Mouse (Mus musculus): ENCODE data around the gene Clec16a. TPM values are rescaled to one million over a fixed set of nuclear protein-coding genes. Genes with fewer than 3 reads are reported as not detected.

Clec16a gene
- polyA plus RNA-seq, 1 experiment from 2014 or later, result 13.9 TPM

GRCm38 (mm10) chr16:10783883-10784792 is 239.0 kb downstream of the Clec16a start:
- no peaks in the 10 kb centered on the region for H3K79me2 ChIP-seq (ENCODE audit: inconsistent target)
- WGBS (ENCODE audit: missing documents), result 8% methylated on average over 77 of the region's 81 CpGs
- peak overlapping the region; percentile 15; the same call in 1 of the 2 replicates for H3K4me3 ChIP-seq (ENCODE audit: inconsistent target)
- no peak overlapping the region for H3K27ac ChIP-seq
- H3K36me3 ChIP-seq (ENCODE audit: inconsistent target), result no peaks in the 10 kb centered on the region

- Histone ChIP-seq H3K79me2 (ENCODE audit: inconsistent target) (no peaks in the 10 kb centered on the region), H3K36me3 (ENCODE audit: inconsistent target) (no peaks in the 10 kb centered on the region), H3K4me3 (ENCODE audit: inconsistent target) (peak overlapping the region; percentile 15; the same call in 1 of the 2 replicates), H3K27ac (no peak overlapping the region; the same call in 1 of the 2 replicates)
- WGBS (ENCODE audit: missing documents), result 0% methylated on average over 45 of the region's 55 CpGs
Measured at GRCm38 (mm10) chr16:10784793-10785370, 239.7 kb downstream of the Clec16a start.

GRCm38 (mm10) chr16:10785371-10786231 is 240.5 kb downstream of the Clec16a start, which contains the start of gene Socs1:
TSS of gene Socs1 (minus strand) at chr16:10785536.
- H3K79me2 ChIP-seq (ENCODE audit: inconsistent target), result no peaks in the 10 kb centered on the region
- no peaks in the 10 kb centered on the region for H3K36me3 ChIP-seq (ENCODE audit: inconsistent target)
- under 1% methylated on average over 59 of the region's 59 CpGs for WGBS (ENCODE audit: missing documents)
- peak within 1 kb of the TSS; percentile 48 for H3K4me3 ChIP-seq (ENCODE audit: inconsistent target)
- H3K27ac ChIP-seq, result peak within 1 kb of the TSS; percentile 82

- H3K36me3 ChIP-seq (ENCODE audit: inconsistent target), result no peaks in the 10 kb centered on the region
- 3% methylated on average over 9 of the region's 9 CpGs for WGBS (ENCODE audit: missing documents)
- H3K4me3 ChIP-seq (ENCODE audit: inconsistent target), result peak overlapping the region; percentile 48; the same call in 1 of the 2 replicates
- no peaks in the 10 kb centered on the region for H3K79me2 ChIP-seq (ENCODE audit: inconsistent target)
- H3K27ac ChIP-seq, result peak overlapping the region; percentile 82
Measured at GRCm38 (mm10) chr16:10786288-10786687, 241.1 kb downstream of the Clec16a start.

GRCm38 (mm10) chr16:10786782-10787547 is 241.8 kb downstream of the Clec16a start:
- no peak overlapping the region for H3K27ac ChIP-seq
- WGBS (ENCODE audit: missing documents), result 68% methylated on average over 3 of the region's 4 CpGs
- H3K79me2 ChIP-seq (ENCODE audit: inconsistent target), result no peaks in the 10 kb centered on the region
- H3K36me3 ChIP-seq (ENCODE audit: inconsistent target), result no peaks in the 10 kb centered on the region
- H3K4me3 ChIP-seq (ENCODE audit: inconsistent target), result no peak overlapping the region

- no peaks in the 10 kb centered on the region for H3K36me3 ChIP-seq (ENCODE audit: inconsistent target)
- 85% methylated on average over 7 of the region's 7 CpGs for WGBS (ENCODE audit: missing documents)
- H3K79me2 ChIP-seq (ENCODE audit: inconsistent target), result no peaks in the 10 kb centered on the region
- H3K27ac ChIP-seq, result no peak overlapping the region
- no peak overlapping the region for H3K4me3 ChIP-seq (ENCODE audit: inconsistent target)
Measured at GRCm38 (mm10) chr16:10787548-10788058, 242.5 kb downstream of the Clec16a start.

- no peaks in the 10 kb centered on the region for H3K36me3 ChIP-seq (ENCODE audit: inconsistent target)
- WGBS (ENCODE audit: missing documents), result 76% methylated on average over 13 of the region's 16 CpGs
- no peak within 1 kb of the TSS for H3K27ac ChIP-seq
- H3K79me2 ChIP-seq (ENCODE audit: inconsistent target), result no peaks in the 10 kb centered on the region
- no peak within 1 kb of the TSS for H3K4me3 ChIP-seq (ENCODE audit: inconsistent target)
Measured at GRCm38 (mm10) chr16:10788271-10788670, 243.1 kb downstream of the Clec16a start, which contains the start of gene Tnp2. TSS of gene Tnp2 (minus strand) at chr16:10788660.

GRCm38 (mm10) chr16:10788866-10789265 is 243.7 kb downstream of the Clec16a start:
- H3K27ac ChIP-seq, result no peak overlapping the region
- H3K4me3 ChIP-seq (ENCODE audit: inconsistent target), result no peak overlapping the region
- H3K79me2 ChIP-seq (ENCODE audit: inconsistent target), result no peaks in the 10 kb centered on the region
- WGBS (ENCODE audit: missing documents), result 95% methylated on average over 4 of the region's 4 CpGs
- no peaks in the 10 kb centered on the region for H3K36me3 ChIP-seq (ENCODE audit: inconsistent target)

- Histone ChIP-seq H3K27ac (no peak within 1 kb of the TSS), H3K4me3 (ENCODE audit: inconsistent target) (no peak within 1 kb of the TSS), H3K79me2 (ENCODE audit: inconsistent target) (no peaks in the 10 kb centered on the region), H3K36me3 (ENCODE audit: inconsistent target) (no peaks in the 10 kb centered on the region)
- 87% methylated on average over 9 of the region's 9 CpGs for WGBS (ENCODE audit: missing documents)
Measured at GRCm38 (mm10) chr16:10790702-10791101, 245.6 kb downstream of the Clec16a start, which contains the start of gene Prm3. TSS of gene Prm3 (minus strand) at chr16:10790914.

Other genes starting within 250 kb of the Clec16a start
- gene Emp2, start 231.4 kb upstream of the Clec16a start, polyA plus RNA-seq (2018), result 1.6 to 6.3 TPM (median 2.4 TPM) in 3 replicates
- not detected in 3 replicates for gene Tekt5, start 149.8 kb upstream of the Clec16a start, polyA plus RNA-seq (2018)
- gene Nubp1, start 133.4 kb upstream of the Clec16a start, polyA plus RNA-seq (2018), result 10.3 to 36.7 TPM (median 20.2 TPM) in 3 replicates
- not detected in 3 replicates for gene Tvp23a, start 98.0 kb upstream of the Clec16a start, polyA plus RNA-seq (2018)
- 0.31 to 5.2 TPM (median 1.5 TPM) in 3 replicates for gene Ciita, start 65.3 kb upstream of the Clec16a start, polyA plus RNA-seq (2018)
- gene Dexi, start 2.3 kb upstream of the Clec16a start, polyA plus RNA-seq (2018), result 4.4 to 7.5 TPM (median 6.5 TPM) in 3 replicates
- gene Socs1, start 240.2 kb downstream of the Clec16a start, polyA plus RNA-seq (2018), result 0.24 to 3.4 TPM (median 1.6 TPM) in 3 replicates
- not detected in 3 replicates for gene Tnp2, start 243.3 kb downstream of the Clec16a start, polyA plus RNA-seq (2018)
- gene Prm3, start 245.6 kb downstream of the Clec16a start, polyA plus RNA-seq (2018), result not detected in 3 replicates